Mouse (Mus musculus): ENCODE measurements around the gene Slc31a1.
A peak's percentile ranks its signal among the peaks of the same experiment; 100 is the strongest.

Slc31a1 gene

DNA sequence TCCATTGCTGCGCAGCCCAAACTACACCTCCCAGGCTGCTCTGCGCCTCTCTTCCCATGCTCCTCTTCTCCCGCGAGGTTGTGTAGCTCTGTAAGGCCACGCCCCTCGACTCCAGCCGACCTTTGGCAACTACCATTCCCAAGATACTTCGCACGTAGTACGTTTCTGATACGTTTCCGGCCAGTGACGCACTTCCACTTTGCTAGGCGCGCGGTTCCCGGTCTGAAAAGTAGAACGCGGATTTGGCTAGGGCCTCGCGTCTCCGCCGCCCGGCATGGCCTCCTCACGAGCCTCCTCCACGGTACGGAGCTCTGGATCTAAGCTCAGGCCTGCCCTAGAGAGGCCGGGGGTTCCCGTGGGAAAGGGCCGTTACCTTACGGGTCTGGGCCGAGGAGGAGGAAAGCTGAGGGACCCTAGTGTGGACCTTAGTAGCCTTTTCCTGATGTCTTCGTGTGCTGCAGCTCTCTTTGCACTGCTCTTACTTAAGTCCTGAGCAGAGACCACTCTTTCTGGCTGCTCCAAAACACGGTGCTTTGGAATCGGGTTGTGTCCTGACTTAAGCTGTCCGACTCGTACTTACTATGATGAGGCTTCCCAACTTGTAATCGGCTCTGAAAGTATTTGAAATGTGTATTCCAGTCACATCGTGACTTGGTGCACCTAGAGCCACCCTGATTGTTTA lies 48.2 kb downstream of the Slc31a1 start, which contains the start of the genes Cdc26 and Prpf4:
Gene Cdc26, minus strand, starts transcription at position 42 of the 682 bp plus-strand sequence.
Gene Prpf4, plus strand, starts transcription at position 197 of the 682 bp plus-strand sequence.
- peak; percentile 95 for DNase-seq

DNA sequence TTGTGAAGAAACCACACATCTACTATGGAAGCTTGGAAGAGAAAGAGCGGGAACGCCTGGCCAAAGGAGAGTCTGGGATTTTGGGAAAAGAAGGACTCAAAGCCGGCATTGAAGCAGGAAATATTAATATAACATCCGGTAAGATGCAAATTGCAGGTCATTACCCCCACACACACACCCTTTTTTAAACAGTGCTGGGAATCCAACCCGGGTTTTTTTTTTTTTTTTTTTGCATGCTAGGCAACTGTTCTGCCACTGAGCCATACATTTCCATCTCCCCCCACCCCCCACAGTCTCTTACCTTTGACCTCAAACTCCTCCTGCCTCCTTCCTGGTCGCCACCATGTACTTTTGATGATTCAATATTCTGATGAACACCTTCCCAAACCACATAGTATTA lies 49.1 kb downstream of the Slc31a1 start:
- DNase-seq, result no peak

DNA sequence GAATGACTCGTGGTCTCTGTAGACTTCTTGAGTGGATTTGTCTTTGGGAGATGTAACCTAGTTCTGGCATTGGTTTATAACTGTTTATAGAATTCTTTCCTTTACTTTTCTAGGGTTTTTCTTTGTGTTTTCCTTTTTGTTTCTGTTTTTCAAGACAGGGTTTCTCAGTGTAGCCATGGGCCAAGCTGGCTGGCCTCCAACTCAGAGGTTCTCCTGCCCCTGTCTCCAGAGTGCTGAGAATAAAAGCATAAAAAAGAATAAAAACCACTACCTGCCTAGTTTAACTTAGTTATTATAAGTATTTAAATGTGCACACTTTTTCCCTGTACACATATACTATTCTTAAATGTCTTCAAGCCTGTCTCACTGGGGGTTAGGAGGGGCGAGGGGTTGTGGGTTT lies 49.8 kb downstream of the Slc31a1 start:
- no peak for DNase-seq

DNA sequence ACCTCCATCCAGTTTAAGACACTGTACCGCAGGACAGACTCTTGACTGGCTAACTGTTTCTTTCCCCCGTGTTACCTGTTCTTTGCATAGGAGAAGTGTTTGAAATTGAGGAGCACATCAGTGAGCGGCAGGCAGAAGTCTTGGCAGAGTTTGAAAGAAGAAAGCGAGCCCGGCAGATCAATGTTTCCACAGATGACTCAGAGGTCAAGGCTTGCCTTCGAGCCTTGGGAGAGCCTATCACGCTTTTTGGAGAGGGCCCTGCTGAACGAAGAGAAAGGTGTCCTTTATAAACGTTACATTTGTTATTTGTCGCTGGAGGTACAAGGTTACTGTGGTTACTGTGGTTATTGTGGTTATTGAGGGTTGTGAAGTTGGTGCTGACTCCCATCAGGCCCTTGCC lies 51.1 kb downstream of the Slc31a1 start:
- DNase-seq, result no peak

DNA sequence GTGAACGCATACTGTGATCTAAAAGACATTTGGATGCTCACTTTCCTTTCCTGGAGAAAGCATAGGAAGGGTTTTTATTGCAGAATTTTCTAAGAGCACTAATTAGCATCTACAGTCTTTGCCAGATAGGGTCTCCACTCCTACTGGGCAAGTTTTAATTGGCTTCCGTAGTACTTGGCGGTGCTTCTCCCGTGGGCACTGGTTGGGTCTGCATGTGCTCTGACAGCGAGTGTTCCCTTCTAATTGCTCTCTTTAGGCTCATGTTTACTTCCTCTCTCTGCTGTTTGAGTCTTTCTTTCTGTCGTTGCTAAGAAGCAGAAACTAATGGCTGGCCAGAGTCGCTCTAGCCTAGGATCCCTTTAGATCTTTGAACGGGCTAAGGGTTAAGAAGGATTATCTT lies 57.9 kb downstream of the Slc31a1 start:
- DNase-seq, result no peak

DNA sequence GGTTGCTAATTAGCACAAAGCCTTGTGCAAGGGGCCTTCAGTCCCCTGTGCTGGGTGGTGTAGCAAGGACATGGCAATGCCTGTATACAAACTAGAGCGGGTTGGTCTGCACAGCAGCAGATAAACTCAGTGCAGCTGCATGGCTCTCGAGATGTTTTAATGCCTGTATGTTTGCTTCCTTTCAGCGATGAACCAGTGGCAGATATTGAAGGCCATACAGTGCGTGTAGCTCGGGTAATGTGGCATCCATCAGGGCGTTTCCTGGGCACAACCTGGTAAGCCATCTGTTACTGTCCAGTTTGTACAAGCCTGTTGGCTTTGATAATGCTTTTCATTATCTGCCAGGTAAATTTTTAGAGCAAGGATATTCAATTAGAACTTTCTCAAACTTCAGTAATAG lies 58.6 kb downstream of the Slc31a1 start:
- DNase-seq, result peak; percentile 53

DNA sequence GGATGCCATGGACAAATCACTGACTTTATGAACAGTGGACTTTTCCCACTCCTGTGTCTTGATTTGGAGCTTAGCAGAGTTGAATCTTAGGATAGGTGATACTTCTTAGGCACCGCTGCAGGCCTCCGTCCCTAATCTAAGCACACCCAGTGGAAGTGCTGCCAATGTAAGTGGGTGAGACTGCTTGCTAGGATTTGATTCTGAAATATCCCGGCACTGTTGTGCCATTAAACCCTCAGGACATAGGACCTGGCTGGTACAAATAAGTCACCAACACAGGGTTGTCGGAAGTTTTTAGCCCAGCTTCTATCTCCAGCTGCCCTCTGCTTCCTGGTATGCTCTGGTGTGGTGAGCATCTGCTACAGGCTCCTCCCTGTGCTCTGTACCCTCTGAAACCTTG lies 65.4 kb downstream of the Slc31a1 start:
- no peak for DNase-seq

DNA sequence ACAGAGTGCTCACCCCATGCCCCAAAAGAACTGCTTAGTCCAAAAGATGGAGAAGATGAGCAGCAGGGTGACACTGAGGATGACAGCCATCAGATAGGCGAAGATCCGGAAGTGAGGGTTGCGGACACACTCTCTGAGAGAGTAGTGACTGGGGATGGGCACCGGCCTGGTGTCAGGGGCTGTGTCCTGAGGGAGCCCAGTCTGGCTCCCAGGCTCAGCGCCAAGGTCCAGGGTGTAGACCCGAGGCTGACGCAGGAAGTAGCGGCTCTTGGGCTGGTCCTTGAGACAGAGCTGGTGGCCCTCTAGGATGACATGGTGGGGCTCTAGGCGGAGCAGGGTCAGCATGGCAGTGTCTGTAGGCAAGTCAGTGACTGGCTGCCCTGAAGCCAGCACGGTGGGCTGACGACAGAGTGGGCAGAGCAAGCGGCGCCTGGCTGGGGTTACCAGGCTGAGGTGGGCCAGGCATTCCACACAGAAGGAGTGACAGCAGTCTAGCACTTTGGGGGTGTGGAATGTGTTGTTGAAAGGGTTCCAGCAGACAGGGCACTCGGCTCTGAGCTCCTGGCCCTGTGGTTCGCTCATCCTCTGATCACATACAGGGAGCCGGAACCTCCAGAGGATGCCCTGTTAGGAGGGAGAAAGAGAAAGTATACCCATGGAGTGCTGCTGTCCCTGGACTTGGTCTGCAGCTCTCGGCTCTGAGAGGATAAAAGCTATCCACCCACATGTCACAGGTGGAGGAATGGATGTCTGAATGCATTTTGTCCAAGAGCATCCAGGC lies 67.6 kb downstream of the Slc31a1 start:
- DNase-seq, result no peak

DNA sequence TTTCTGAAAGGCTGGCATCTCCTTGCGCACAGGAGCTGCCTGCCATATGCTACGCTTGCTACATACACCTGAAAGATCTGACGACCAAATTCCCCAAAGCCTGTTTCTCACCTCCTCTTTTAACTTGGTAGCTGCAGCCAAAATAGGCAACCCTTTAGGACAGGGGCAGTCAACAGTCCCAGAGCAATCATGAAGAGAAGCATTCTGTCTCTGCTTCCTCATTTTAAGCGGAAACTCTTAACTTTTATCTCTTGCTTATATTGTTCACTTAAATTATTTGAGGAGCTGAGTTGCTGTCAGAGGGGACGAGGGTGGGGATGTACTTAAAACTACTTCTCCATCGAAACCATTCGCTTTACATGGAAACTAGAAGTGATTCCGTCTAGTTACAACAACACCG lies 69.1 kb downstream of the Slc31a1 start:
- no peak for DNase-seq

DNA sequence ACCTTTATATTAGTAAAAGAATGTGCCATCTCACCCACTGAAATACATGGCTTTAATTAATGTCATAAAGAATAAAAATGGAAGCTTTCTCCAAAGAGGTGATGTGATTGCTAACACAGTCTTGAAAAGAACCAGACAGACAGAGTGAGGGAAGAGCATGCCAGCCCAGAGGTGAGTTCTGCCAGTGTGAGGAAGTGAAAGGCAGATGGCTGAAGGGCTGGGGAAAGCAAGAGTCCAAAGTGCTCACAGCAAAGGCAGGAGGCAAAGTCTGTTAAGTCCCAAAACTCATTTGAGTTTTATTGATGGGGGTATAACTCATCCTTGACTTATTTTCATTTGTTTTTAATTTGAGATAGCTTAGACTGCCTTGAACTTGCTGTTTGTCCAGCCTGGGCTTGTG lies 70.2 kb downstream of the Slc31a1 start:
- DNase-seq, result no peak

DNA sequence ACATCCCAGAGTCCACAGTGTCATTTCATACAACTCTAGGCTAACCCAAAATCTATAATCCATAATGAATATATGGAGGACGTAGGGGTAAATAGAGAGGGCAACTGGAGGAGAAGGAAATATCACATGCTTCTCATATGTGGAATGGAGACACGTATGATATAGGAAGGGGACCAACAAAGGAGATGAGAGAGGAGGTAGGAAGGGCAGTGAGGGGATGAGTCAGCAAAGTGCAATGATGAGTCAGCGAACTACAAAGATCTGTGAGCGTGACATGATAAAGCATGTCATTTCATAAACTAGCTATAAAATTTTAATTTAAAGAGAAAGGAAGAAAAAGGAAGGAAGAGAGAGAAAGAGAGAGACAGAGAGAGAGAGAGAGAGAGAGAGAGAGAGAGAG lies 71.0 kb downstream of the Slc31a1 start:
- no peak for DNase-seq

DNA sequence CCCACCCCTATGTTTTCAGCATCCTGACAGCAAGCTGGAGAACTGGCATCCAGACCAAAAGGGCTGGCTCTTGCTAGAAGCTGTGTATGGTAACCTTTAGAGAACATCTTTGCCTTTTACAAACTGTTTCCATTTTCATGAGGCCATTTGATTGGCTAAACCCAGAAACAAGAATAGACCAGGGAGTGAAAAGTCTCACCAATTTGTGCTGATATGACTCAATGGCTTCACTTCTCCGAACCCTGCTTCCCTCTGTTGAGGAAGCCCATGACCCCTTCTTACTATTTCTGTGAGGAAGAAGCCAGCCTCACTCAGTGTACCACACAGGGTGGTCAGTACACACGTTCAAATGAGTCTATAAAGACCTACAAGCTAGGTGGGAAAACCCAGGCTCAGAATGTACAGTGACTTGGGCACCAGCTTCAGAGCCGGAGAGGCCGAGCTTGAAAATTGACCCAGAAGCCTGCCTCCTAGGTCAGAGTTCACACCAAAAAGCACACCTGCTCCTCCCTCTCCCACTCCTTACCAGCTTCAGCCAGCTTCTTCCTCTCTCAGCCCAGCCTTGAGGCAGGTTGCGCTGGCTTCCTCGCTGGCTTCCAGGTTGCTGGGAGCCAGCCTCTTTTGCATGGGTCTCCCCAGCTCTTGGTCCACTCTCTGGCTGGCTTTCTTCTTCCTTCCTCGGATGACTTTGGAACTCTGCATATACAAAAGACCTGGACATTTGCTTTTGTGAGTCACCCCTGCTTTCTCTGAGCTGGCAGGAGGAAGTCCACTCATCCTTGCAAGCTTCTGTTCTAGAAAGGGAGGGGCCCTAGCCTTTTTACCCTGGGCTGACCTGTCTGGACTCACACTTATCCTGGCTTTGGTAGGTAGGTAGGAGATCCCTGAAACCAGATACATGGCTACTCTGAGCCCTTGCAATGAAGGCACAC lies 73.7 kb downstream of the Slc31a1 start:
- no peak for DNase-seq

DNA sequence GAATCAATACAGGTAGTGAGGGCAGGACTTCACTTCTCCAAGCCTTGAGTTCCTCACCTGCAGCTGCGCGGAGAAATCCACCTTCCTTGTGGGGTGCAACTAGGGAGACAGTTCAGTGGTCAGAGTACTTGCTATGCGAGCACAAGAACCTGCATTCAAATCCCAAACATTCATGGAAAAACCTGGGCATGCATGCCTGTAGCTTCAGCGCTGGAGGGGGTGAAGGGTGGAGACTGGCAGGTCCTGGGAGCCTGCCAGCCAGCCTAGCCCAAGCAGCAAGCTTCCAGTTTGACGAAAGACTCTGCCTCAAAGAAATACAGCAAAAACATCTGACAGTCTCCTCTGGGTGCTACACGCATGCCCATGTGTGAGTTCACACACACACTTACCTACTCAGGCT lies 74.6 kb downstream of the Slc31a1 start, which contains the start of gene Rnf183:
Gene Rnf183, minus strand, starts transcription at position 172 of the 400 bp plus-strand sequence.
- DNase-seq, result no peak

DNA sequence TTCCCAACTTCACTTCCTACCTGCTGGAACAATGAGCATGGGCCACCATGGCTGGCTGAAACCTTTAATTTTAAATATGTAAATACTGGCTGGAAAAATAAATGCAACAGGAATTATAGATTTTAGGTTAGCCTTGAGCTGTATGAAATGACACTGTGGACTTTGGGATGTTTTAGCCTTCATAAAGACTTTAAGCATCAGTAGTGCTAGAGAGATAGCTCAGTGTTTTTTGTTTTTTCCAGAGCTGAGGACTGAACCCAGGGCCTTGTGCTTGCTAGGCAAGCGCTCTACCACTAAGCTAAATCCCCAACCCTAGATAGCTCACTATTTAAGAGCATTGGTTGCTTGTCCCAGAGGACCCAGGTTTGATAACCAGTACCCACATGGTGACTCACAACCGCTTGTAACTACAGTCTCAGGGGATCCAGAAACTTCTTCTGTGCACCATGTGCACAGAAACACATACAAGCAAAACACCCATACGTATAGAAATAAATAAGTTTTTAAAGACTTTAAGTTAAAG lies 76.8 kb downstream of the Slc31a1 start:
- no peak for DNase-seq

DNA sequence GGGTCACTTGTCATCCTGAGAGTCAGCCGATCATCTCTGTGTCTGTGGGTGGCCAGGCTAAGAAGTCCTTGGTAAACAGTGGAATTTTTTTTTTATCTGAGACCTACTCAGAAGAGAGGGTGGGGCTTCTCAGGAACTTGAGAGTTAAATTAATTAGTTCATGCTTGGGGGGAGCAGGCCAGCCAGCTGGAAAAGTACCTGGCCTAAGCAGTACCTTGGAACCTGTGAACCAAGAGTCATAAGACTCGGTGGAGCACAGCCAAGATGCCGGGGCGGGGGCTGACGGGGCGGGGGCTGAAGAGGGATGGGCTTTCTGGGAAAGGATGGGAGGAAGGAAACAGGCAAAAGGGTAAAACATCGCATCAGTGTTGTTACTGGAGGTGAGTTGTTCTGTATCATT lies 77.3 kb downstream of the Slc31a1 start:
- no peak for DNase-seq

DNA sequence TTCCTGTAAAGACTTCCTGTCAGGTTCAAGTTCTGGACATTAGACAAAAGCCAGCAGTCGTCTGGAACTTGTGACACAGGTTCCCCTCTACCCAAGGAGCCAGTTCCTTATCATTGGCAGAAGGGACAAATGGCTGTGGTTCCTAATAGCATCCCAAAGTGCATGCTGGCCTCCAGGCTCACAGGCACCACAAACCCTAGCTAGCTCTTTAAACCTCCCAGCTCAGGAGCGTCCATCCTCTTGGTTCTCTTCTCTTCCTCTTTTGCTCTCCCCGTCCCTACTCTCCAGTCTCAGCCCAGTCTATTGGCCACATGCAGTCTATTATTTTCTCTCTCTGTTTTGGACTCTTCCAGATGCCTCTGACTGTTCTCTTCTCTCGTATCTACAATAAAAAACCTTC lies 79.3 kb downstream of the Slc31a1 start:
- no peak for DNase-seq

DNA sequence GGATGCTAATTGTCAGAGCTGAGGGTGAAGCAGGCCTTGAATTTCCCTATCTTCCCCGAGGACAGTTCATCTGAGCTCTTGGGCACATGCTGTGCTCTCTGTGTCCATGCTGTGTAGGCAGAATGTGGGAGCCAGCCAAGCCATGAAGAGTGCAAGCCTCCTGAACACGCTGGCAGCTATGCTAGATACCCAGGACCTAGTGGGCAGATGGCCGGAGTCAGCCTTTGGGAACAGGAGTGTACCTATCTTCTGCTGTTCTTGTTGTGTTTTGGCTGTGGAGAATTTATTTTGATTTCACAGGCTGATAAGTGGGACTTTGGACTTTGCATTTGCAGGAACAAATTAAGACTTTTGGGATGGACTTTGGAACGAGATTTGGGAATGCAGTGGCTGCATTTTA lies 80.0 kb downstream of the Slc31a1 start:
- peak; percentile 77 for DNase-seq

DNA sequence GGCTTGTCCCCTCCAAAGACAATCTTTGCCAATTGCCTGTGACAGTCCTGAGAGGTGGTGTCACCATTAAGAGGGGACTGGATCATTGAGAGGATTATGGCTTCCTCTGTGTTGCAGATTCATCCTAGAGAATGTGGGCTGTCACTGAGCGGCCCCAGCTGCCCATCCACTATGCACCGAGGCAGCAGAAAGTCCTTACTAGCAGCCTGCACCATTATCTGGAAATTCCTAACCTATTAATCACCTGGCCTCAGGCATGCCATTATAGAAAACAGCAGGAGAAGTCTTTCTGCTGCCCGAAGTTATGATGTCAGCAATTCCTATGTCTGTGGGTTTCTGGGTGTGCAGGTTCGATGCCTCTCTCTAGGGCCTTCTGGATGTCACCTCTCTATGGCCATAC lies 80.5 kb downstream of the Slc31a1 start:
- no peak for DNase-seq

Data from cerebellum, adult 11 months (tissue).